Mouse (Mus musculus) C2C12 (cell line): ENCODE measurements around the gene AC124502.3. TPM values are rescaled to one million over a fixed set of nuclear protein-coding genes. Genes with fewer than 3 reads are reported as not detected.

Experiments used
- H3K27me3 ChIP-seq: one replicate; pipeline ENCODE4 v1.6.1; 2011; ENCODE audit not compliant: control insufficient read depth, insufficient read depth, insufficient read length
- H3K36me3 ChIP-seq: one replicate; pipeline ENCODE4 v1.6.1; 2011; ENCODE audit not compliant: control insufficient read depth, insufficient read depth
- H3K4me3 ChIP-seq: one replicate; pipeline ENCODE4 v1.5.1; 2011; ENCODE audit warnings: mild to moderate bottlenecking, control low read depth; ENCODE audit not compliant: poor library complexity, insufficient read depth, severe bottlenecking
- H3K79me2 ChIP-seq: one replicate; pipeline ENCODE4 v1.6.1; 2011; ENCODE audit not compliant: control insufficient read depth, insufficient read depth
- H3K79me3 ChIP-seq: one replicate; pipeline ENCODE4 v1.6.1; 2011; ENCODE audit warnings: low read depth, control low read depth
- H3ac ChIP-seq: one replicate; pipeline ENCODE3; 2011; ENCODE audit warnings: low read depth; ENCODE audit not compliant: control insufficient read depth, insufficient read length
- CEBPB ChIP-seq: IDR thresholded peaks from one replicate; pipeline ENCODE4 v1.6.1; 2011; ENCODE audit warnings: low read depth, mild to moderate bottlenecking, control low read depth, moderate library complexity
- CTCF ChIP-seq: IDR thresholded peaks from one replicate; pipeline ENCODE4 v1.5.1; 2011; ENCODE audit not compliant: control insufficient read depth, insufficient read depth, insufficient read length
- FOSL1 ChIP-seq: IDR thresholded peaks from one replicate; pipeline ENCODE4 v1.8.0; 2011; ENCODE audit warnings: mild to moderate bottlenecking, low read length; ENCODE audit not compliant: poor library complexity, insufficient read depth, severe bottlenecking
- MAX ChIP-seq: IDR thresholded peaks from one replicate; pipeline ENCODE4 v1.6.1; 2011; ENCODE audit warnings: mild to moderate bottlenecking, control low read depth
- MYOD1 ChIP-seq: IDR thresholded peaks from one replicate; pipeline ENCODE4 v1.6.1; 2011; ENCODE audit warnings: low read depth; ENCODE audit not compliant: control insufficient read depth, insufficient read length
- MYOG ChIP-seq: IDR thresholded peaks from one replicate; pipeline ENCODE4 v1.6.1; 2011; ENCODE audit not compliant: control insufficient read depth, insufficient read length; ENCODE audit errors: extremely low read depth
- USF1 ChIP-seq: IDR thresholded peaks from one replicate; pipeline ENCODE4 v1.6.1; 2011; ENCODE audit warnings: low read depth, mild to moderate bottlenecking, control low read depth, moderate library complexity
- polyA plus RNA-seq: library from polyadenylated mRNA; unstranded; fragments of >200 nt; fragmentation: generic; extraction: Trizol; gene quantifications from one replicate; pipeline ENCODE4 v1.2.1, GENCODE M21; 2012; ENCODE audit warnings: missing spikeins

AC124502.3 gene
- polyA plus RNA-seq, 1 experiment, result 1.5 TPM

DNA sequence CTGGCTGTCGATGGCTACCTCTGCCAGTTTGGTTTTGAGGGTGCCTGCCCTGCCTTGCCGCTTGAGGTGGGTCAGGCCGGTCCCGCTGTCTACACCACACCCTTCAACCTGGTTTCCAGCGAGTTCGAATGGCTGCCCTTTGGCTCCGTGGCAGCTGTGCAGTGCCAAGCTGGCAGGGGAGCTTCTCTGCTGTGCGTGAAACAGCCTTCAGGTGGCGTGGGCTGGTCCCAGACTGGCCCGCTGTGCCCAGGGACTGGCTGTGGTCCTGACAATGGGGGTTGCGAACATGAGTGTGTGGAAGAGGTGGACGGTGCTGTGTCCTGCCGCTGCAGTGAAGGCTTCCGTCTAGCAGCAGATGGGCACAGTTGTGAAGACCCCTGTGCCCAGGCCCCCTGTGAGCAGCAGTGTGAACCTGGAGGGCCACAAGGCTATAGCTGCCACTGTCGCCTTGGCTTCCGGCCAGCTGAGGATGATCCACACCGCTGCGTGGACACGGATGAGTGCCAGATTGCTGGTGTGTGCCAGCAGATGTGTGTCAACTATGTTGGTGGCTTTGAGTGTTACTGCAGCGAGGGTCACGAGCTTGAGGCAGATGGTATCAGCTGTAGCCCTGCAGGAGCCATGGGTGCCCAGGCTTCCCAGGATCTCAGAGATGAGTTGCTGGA lies 30.0 kb downstream of the AC124502.3 start:
- Histone ChIP-seq H3K79me2 (no peaks in the 10 kb centered on the region), H3ac (no peak overlapping the region), H3K27me3 (no peaks in the 10 kb centered on the region), H3K36me3 (no peaks in the 10 kb centered on the region), H3K4me3 (no peak overlapping the region), H3K79me3 (no peaks in the 10 kb centered on the region)
- TF ChIP-seq MYOD1, result no peak
- no peak for TF ChIP-seq MYOG
- no peak for TF ChIP-seq MAX
- no peak for TF ChIP-seq USF1
- no peak for TF ChIP-seq FOSL1
- TF ChIP-seq CEBPB, result no peak
- no peak for TF ChIP-seq CTCF

GRCm38 (mm10) chr19:5069486-5069885 lies 30.8 kb downstream of the AC124502.3 start:
- TF ChIP-seq MYOG (no peak), USF1 (no peak), FOSL1 (no peak), MAX (no peak), CTCF (no peak)
- H3K79me3 ChIP-seq, result no peaks in the 10 kb centered on the region
- H3K79me2 ChIP-seq, result no peaks in the 10 kb centered on the region
- H3K36me3 ChIP-seq, result no peaks in the 10 kb centered on the region
- H3K4me3 ChIP-seq, result no peak overlapping the region
- H3K27me3 ChIP-seq, result no peaks in the 10 kb centered on the region
- H3ac ChIP-seq, result no peak overlapping the region

- no peaks in the 10 kb centered on the region for H3K36me3 ChIP-seq
- no peaks in the 10 kb centered on the region for H3K79me3 ChIP-seq
- no peaks in the 10 kb centered on the region for H3K27me3 ChIP-seq
- H3K79me2 ChIP-seq, result no peaks in the 10 kb centered on the region
- TF ChIP-seq USF1 (no peak), CTCF (no peak), MYOG (no peak), MYOD1 (no peak), FOSL1 (no peak)
- no peak overlapping the region for H3K4me3 ChIP-seq
- H3ac ChIP-seq, result no peak overlapping the region
Measured at GRCm38 (mm10) chr19:5069978-5070377, 31.3 kb downstream of the AC124502.3 start.

DNA sequence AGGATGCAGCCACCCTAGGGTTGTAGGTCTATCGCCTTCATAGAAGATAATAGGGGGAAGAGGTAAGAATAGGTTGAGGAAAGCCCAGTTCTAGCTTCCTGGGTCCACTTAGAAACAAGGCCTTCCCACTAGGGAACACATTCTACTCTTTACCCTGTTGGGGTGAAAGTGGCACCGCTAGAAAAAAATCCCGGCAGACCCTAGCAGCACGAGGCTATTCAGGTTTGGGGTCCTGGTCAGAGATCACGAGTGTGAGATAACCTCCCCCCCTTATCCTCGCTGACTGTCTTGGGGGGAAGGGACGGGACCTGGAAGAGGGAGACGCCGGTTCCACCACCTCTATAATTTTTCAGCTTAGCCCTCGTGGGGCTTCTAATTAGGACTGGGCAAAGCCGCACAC lies 32.4 kb downstream of the AC124502.3 start:
- Histone ChIP-seq H3K79me2 (no peaks in the 10 kb centered on the region), H3K27me3 (no peaks in the 10 kb centered on the region), H3K79me3 (no peaks in the 10 kb centered on the region), H3K4me3 (no peak overlapping the region), H3K36me3 (no peaks in the 10 kb centered on the region), H3ac (no peak overlapping the region)
- TF ChIP-seq CEBPB (no peak), CTCF (no peak), USF1 (no peak), MYOG (no peak), FOSL1 (no peak), MAX (no peak), MYOD1 (no peak)

- Histone ChIP-seq H3K27me3 (no peaks in the 10 kb centered on the region), H3K79me2 (no peaks in the 10 kb centered on the region), H3K4me3 (peak overlapping the region; percentile 29), H3K79me3 (no peaks in the 10 kb centered on the region), H3ac (peak overlapping the region; percentile 29), H3K36me3 (no peaks in the 10 kb centered on the region)
- TF ChIP-seq FOSL1 (no peak), USF1 (no peak), MYOD1 (no peak), MAX (no peak), CTCF (no peak), MYOG (no peak), CEBPB (no peak)
Measured at GRCm38 (mm10) chr19:5071545-5072369, 33.1 kb downstream of the AC124502.3 start.
